Mouse (Mus musculus) Patski (cell line): ENCODE measurements around the gene Cnnm4. TPM values are rescaled to one million over a fixed set of nuclear protein-coding genes. Genes with fewer than 3 reads are reported as not detected.

ENCODE experiments used
- ATAC-seq: fragments of 100-300 bp; one replicate; pipeline ENCODE4 v1.8.0; 2021
- CTCF ChIA-PET: fragments of 350-600 bp; sonication (Branson Sonifier 250); formaldehyde crosslinking; loops from one replicate; lab custom pipeline; 2022; ENCODE audit warnings: inconsistent platforms; lab: Charles Lee
- POLR2A ChIA-PET: fragments of 350-600 bp; sonication (Branson Sonifier 250); formaldehyde crosslinking; loops from one replicate; lab custom pipeline; 2022; ENCODE audit warnings: antibody characterized with exemption, inconsistent platforms; lab: Charles Lee
- DNase-seq: peaks from one replicate; pipeline ENCODE4 v3.0.0-alpha.2; 2011; ENCODE audit warnings: low read depth, low spot score
- H3K27me3 ChIP-seq: fragments of 371-371 bp; one replicate; pipeline ENCODE4 v1.5.1; 2021
- CTCF ChIP-seq: fragments of 100-300 bp; IDR thresholded peaks from one replicate; pipeline ENCODE4 v1.5.1; 2021
- in situ Hi-C: fragments of 300-500 bp; cut with MboI; formaldehyde crosslinking; loops from 3 replicates; pipeline ENCODE4 v1.11.1; 2018; ENCODE audit warnings: low pct_unique_long_range_greater_than_20kb, mixed read lengths
- polyA plus RNA-seq: library from polyadenylated mRNA; unstranded; gene quantifications from one replicate; pipeline ENCODE4 v1.2.3, GENCODE M21; 2021

Cnnm4 gene
- polyA plus RNA-seq, 1 experiment from 2014 or later, result 5.7 TPM

GRCm38 (mm10) chr1:36473211-36473780 is 1.9 kb downstream of the Cnnm4 start:
- ChIA-PET POLR2A (interaction anchor here (1.4 kb wide), 1 partner anchor 16 kb away, joined by 5 read pairs; no protein-coding TSS in a partner anchor), CTCF (interaction anchor here (0.7 to 1.8 kb wide), 8 partner anchors 9 to 163 kb away, joined by 3 to 8 read pairs (median 5); no protein-coding TSS in a partner anchor)
- no peaks in the 10 kb centered on the region for H3K27me3 ChIP-seq
- in situ Hi-C loops, result loop anchor here (10.0 kb wide), 1 partner anchor 108 kb away; the partner anchor contains the start of gene Kansl3
- no peak for TF ChIP-seq CTCF
- no peak for ATAC-seq
- DNase-seq, result no peak

- in situ Hi-C loops, result loop anchor here (10.0 kb wide), 1 partner anchor 110 kb away; the partner anchor contains the start of gene Kansl3
- CTCF ChIA-PET, result interaction anchor here (1.0 to 1.4 kb wide), 3 partner anchors 22 to 151 kb away, joined by 3 to 5 read pairs (median 5); no protein-coding TSS in a partner anchor
- no peak for TF ChIP-seq CTCF
- POLR2A ChIA-PET, result no interaction called here
- H3K27me3 ChIP-seq, result no peaks in the 10 kb centered on the region
- ATAC-seq, result no peak
- no peak for DNase-seq
Observed at GRCm38 (mm10) chr1:36474646-36475045, 3.2 kb downstream of the Cnnm4 start.

- DNase-seq (no peak), ATAC-seq (no peak)
- CTCF ChIA-PET, result interaction anchor here (1.2 kb wide), 1 partner anchor 17 kb away, joined by 3 read pairs; no protein-coding TSS in a partner anchor
- POLR2A ChIA-PET, result no interaction called here
- no peak for TF ChIP-seq CTCF
- in situ Hi-C loops, result loop anchor here (10.0 kb wide), 1 partner anchor 111 kb away; the partner anchor contains the start of gene Kansl3
- no peaks in the 10 kb centered on the region for H3K27me3 ChIP-seq
Observed at GRCm38 (mm10) chr1:36475480-36476110, 4.2 kb downstream of the Cnnm4 start.

GRCm38 (mm10) chr1:36476426-36476825 is 5.0 kb downstream of the Cnnm4 start:
- H3K27me3 ChIP-seq, result no peaks in the 10 kb centered on the region
- ChIA-PET CTCF (interaction anchor here (1.2 kb wide), 1 partner anchor 16 kb away, joined by 3 read pairs; no protein-coding TSS in a partner anchor), POLR2A (no interaction called here)
- no peak for DNase-seq
- ATAC-seq, result no peak
- in situ Hi-C loops, result loop anchor here (10.0 kb wide), 1 partner anchor 112 kb away; the partner anchor contains the start of gene Kansl3
- no peak for TF ChIP-seq CTCF

- no peak for ATAC-seq
- ChIA-PET POLR2A (no interaction called here), CTCF (interaction anchor here (1.8 kb wide), 1 partner anchor 14 kb away, joined by 4 read pairs; no protein-coding TSS in a partner anchor)
- H3K27me3 ChIP-seq, result no peaks in the 10 kb centered on the region
- in situ Hi-C loops, result loop anchor here (10.0 kb wide), 1 partner anchor 114 kb away; the partner anchor contains the start of gene Kansl3
- DNase-seq, result no peak
- TF ChIP-seq CTCF, result no peak
Observed at GRCm38 (mm10) chr1:36478343-36478795, 6.9 kb downstream of the Cnnm4 start.

- H3K27me3 ChIP-seq, result no peaks in the 10 kb centered on the region
- no peak for TF ChIP-seq CTCF
- POLR2A ChIA-PET, result no interaction called here
- CTCF ChIA-PET, result interaction anchor here (1.0 to 1.2 kb wide), 2 partner anchors 12 to 154 kb away, joined by 3 read pairs; no protein-coding TSS in a partner anchor
- ATAC-seq (no peak), DNase-seq (no peak)
- in situ Hi-C loops, result loop anchor here (10.0 kb wide), 1 partner anchor 115 kb away; the partner anchor contains the start of gene Kansl3
Observed at GRCm38 (mm10) chr1:36479903-36480899, 8.8 kb downstream of the Cnnm4 start.

- H3K27me3 ChIP-seq, result no peaks in the 10 kb centered on the region
- TF ChIP-seq CTCF, result no peak
- POLR2A ChIA-PET, result no interaction called here
- ATAC-seq, result no peak
- in situ Hi-C loops, result no loop called here
- CTCF ChIA-PET, result interaction anchor here (0.8 to 1.0 kb wide), 2 partner anchors 12 to 17 kb away, joined by 3 read pairs; no protein-coding TSS in a partner anchor
- no peak for DNase-seq
Observed at GRCm38 (mm10) chr1:36483825-36484224, 12.4 kb downstream of the Cnnm4 start.

- DNase-seq (no peak), ATAC-seq (no peak)
- TF ChIP-seq CTCF, result no peak
- ChIA-PET POLR2A (no interaction called here), CTCF (no interaction called here)
- H3K27me3 ChIP-seq, result no peaks in the 10 kb centered on the region
- in situ Hi-C loops, result loop anchor here (5.0 kb wide), 1 partner anchor 173 kb away; no protein-coding TSS in a partner anchor
Observed at GRCm38 (mm10) chr1:36485080-36485479, 13.7 kb downstream of the Cnnm4 start.

GRCm38 (mm10) chr1:36487111-36487510 is 15.7 kb downstream of the Cnnm4 start:
- ATAC-seq, result no peak
- H3K27me3 ChIP-seq, result no peaks in the 10 kb centered on the region
- no peak for DNase-seq
- in situ Hi-C loops, result loop anchor here (5.0 kb wide), 1 partner anchor 175 kb away; no protein-coding TSS in a partner anchor
- TF ChIP-seq CTCF, result no peak
- POLR2A ChIA-PET, result no interaction called here
- CTCF ChIA-PET, result no interaction called here
